Mouse (Mus musculus) urinary bladder, postnatal 14 days (tissue): Measurements from ENCODE around the gene Vsir.

Experiments used
- DNase-seq: peaks from one replicate; pipeline ENCODE4 v3.0.0; 2021; ENCODE audit warnings: low spot score

The Vsir gene

GRCm38 (mm10) chr10:60346701-60347405 is at the start of gene Vsir:
Gene Vsir, plus strand, starts transcription at chr10:60346851.
- DNase-seq = peak; percentile 83

- DNase-seq = no peak
These were observed 47.0 kb upstream of the Vsir start for GRCm38 (mm10) chr10:60299636-60300035.

- no peak for DNase-seq
These were observed 43.2 kb upstream of the Vsir start for GRCm38 (mm10) chr10:60303419-60303818.

GRCm38 (mm10) chr10:60304854-60305628 is 41.6 kb upstream of the Vsir start:
- DNase-seq = peak; percentile 72

- no peak for DNase-seq
These were observed 36.0 kb upstream of the Vsir start for GRCm38 (mm10) chr10:60310629-60311028.

- DNase-seq = no peak
These were observed 33.0 kb upstream of the Vsir start for GRCm38 (mm10) chr10:60313606-60314005.

- DNase-seq = no peak
These were observed 30.5 kb upstream of the Vsir start for GRCm38 (mm10) chr10:60316166-60316565.

- no peak for DNase-seq
These were observed 17.5 kb upstream of the Vsir start for GRCm38 (mm10) chr10:60328963-60329650.

GRCm38 (mm10) chr10:60334583-60334982 is 12.1 kb upstream of the Vsir start:
- DNase-seq = no peak

GRCm38 (mm10) chr10:60335021-60335420 is 11.6 kb upstream of the Vsir start:
- no peak for DNase-seq

GRCm38 (mm10) chr10:60341528-60341927 is 5.1 kb upstream of the Vsir start:
- DNase-seq = no peak

- DNase-seq = no peak
These were observed 2.5 kb upstream of the Vsir start for GRCm38 (mm10) chr10:60344111-60344510.

GRCm38 (mm10) chr10:60346056-60346455 is 595 bp upstream of the Vsir start:
- DNase-seq = no peak

GRCm38 (mm10) chr10:60347768-60348610 is 1.3 kb downstream of the Vsir start:
- no peak for DNase-seq

GRCm38 (mm10) chr10:60349056-60349455 is 2.4 kb downstream of the Vsir start:
- DNase-seq = peak; percentile 72

- DNase-seq = no peak
These were observed 3.0 kb downstream of the Vsir start for GRCm38 (mm10) chr10:60349644-60350043.

GRCm38 (mm10) chr10:60350077-60350804 is 3.6 kb downstream of the Vsir start:
- DNase-seq = no peak

- peak; percentile 96 for DNase-seq
These were observed 4.1 kb downstream of the Vsir start for GRCm38 (mm10) chr10:60350805-60351167.

GRCm38 (mm10) chr10:60351248-60351647 is 4.6 kb downstream of the Vsir start:
- DNase-seq = no peak

- DNase-seq = peak; percentile 80
These were observed 5.3 kb downstream of the Vsir start for GRCm38 (mm10) chr10:60351761-60352455.
